Mouse (Mus musculus): ENCODE measurements around the gene Parp11. TPM values are rescaled to one million over a fixed set of nuclear protein-coding genes. Genes with fewer than 3 reads are reported as not detected.

Parp11 gene
- polyA plus RNA-seq, 1 experiment from 2014 or later: 14.7 TPM

DNA sequence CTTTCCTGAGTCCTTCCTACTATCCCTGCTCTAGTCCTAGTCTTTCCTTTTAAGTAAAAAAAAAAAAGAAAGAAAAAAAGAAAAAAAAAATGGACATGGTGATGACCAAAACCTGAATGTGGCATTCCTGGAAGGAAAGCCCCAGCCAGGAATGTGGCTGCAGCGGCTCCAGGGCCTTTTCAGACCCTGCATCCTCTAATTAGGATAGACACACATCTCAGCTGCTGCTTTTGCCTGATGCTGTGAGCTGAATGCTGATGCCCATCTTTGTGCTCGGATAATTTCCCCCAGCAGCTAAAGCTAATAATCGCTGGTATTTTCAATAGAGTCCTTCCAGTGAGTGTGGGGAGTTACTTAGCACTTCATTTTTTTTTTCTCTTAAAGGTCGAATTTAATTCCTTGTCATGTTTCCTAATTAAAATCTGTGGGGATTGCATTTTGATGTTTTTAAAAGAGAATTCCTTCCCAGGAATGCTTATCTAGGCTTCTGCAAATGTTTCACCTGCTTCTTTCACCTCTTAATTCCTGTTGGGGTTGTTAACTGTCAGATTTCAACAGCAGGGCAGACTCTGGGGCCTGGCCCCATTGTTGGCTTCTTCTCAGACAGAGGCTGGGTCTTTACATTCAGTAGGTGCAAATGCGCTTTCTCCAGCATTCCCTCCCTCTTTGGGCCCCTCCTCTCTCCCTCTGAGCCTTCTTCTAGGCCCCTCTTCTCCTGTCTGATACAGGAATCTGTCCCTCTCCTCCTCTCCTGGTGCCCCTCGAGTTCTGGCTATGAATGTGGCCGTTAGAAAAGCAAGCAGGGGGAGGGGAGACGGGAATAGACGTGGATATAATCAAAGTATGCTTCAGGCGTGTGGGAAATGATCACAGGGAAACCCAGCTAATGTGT lies 3.1 kb downstream of the Parp11 start:
- Histone ChIP-seq H3K27ac (no peak overlapping the region), H3K9ac (no peak overlapping the region), H3K36me3 (no peaks in the 10 kb centered on the region), H3K9me3 (replicated peaks) (no peaks in the 10 kb centered on the region), H3K27me3 (peaks cover 14% of the 10 kb centered on the region), H3K4me3 (no peak overlapping the region), H3K4me1 (replicated peaks) (peaks cover 3% of the 10 kb centered on the region; the same call in 1 of the 2 replicates), H3K4me2 (no peak overlapping the region)
- whole genome bisulfite sequencing: 38% methylated on average over 10 of the region's 10 CpGs
- ATAC-seq (replicated peaks; ENCODE audit: insufficient number of reproducible peaks, insufficient read depth, low FRiP score, low read depth): no peak

DNA sequence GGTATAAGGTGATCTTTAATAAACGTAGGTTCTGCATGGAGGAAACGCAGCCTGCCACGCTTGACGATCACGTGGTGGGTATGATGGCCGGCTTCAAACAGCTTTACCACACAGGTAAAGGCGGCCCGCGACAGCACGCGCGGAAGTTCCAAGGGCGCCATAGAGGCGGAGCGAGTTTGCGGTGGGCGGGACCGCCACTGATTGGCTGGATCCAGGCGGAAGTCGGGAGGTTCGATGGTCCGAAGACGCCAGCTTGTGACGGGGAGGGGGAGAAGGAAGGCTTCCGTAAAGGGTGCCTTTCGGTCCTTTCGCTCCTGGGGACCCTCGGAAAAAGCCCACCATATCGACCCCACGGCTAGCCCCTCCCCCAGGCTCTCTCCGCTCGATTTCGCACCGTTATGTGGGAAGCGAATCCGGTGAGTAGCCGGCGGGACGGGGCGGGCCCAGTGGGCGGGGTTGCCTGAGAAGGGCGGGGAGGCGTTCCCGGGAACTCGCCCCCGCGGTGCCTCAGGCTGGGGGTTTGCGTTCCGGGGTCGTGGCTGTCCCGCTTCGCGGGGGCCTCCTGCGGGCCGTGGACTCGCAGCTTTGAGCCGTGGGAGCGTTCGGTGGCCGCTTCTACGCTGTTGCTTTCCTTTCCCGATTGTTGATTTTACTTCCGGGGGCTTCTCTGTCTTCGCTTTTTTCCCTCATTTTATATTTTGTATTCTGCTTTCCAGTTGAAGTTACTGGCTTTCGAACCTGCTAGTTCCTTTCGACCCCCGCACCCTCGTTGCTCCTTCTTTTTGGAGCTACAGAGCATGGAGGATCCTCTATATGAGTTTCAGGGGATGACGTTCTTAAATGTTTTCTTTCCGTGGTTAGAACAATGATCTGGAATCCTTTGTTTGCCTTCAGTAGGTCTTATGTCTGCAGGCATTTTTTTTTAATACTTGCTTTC lies 7.0 kb downstream of the Parp11 start:
- Histone ChIP-seq H3K36me3 (no peaks in the 10 kb centered on the region), H3K4me2 (peak overlapping the region; percentile 70), H3K4me3 (peak overlapping the region; percentile 89), H3K9ac (peak overlapping the region; percentile 80), H3K4me1 (replicated peaks) (peaks cover 5% of the 10 kb centered on the region; the same call in 1 of the 2 replicates), H3K27me3 (no peaks in the 10 kb centered on the region; the same call in 1 of the 2 replicates), H3K27ac (peak overlapping the region; percentile 84), H3K9me3 (replicated peaks) (no peaks in the 10 kb centered on the region)
- WGBS: under 1% methylated on average over 70 of the region's 70 CpGs
- peak; percentile 93 for ATAC-seq (replicated peaks; ENCODE audit: insufficient number of reproducible peaks, insufficient read depth, low FRiP score, low read depth)

DNA sequence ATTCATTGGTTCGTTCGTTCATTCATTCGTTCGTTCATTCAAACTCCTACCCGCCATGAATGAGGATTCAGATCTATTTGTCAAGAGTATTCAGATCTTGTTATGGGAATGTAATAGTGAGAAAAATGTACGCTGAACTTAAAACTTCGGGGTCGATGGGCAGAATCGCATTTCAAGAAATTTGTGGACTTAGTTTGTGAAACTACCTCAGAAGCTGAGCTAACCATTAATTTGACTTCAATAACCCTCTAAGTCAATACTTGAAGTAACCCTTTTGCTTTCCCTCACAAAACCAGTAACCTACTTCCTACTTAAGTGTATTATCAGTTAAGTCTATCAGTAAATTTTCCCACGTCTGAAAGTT lies 7.7 kb downstream of the Parp11 start:
- 35% methylated on average over 10 of the region's 10 CpGs for WGBS
- H3K27ac ChIP-seq: peak overlapping the region; percentile 84; the same call in 1 of the 2 replicates

DNA sequence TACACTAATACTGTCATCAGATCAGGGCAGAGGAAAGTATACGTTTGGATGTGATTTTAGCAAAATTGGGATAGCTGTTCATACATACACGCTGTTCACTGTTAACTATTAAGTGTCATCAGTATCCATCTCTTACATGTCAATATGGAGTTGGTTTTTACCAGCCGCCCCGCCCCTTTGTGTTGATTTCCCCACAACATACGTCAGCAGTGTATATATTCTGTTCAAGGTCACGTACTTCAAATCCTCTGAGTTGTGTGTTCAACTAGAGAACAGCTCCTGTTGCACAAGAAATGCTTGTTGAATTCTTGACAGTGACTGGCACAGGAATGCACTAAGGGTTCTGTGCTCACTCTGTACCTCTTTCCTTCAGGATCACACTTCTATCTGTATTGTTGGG lies 8.2 kb downstream of the Parp11 start:
- WGBS: 83% methylated on average over 6 of the region's 6 CpGs
- no peaks in the 10 kb centered on the region for H3K9me3 ChIP-seq (replicated peaks)
- peaks cover 5% of the 10 kb centered on the region; the same call in 1 of the 2 replicates for H3K4me1 ChIP-seq (replicated peaks)
- peak overlapping the region; percentile 89; the same call in 1 of the 2 replicates for H3K4me3 ChIP-seq
- H3K4me2 ChIP-seq: peak overlapping the region; percentile 70; the same call in 1 of the 2 replicates
- H3K9ac ChIP-seq: no peak overlapping the region
- no peaks in the 10 kb centered on the region for H3K36me3 ChIP-seq
- H3K27me3 ChIP-seq: no peaks in the 10 kb centered on the region; the same call in 1 of the 2 replicates
- H3K27ac ChIP-seq: no peak overlapping the region
- no peak for ATAC-seq (replicated peaks; ENCODE audit: insufficient number of reproducible peaks, insufficient read depth, low FRiP score, low read depth)

More for the DNA sequence above, 7.7 kb downstream of the Parp11 start:
- no peaks in the 10 kb centered on the region for H3K36me3 ChIP-seq
- peak overlapping the region; percentile 70 for H3K4me2 ChIP-seq
- H3K4me1 ChIP-seq (replicated peaks): peaks cover 5% of the 10 kb centered on the region; the same call in 1 of the 2 replicates
- H3K9ac ChIP-seq: peak overlapping the region; percentile 80
- no peaks in the 10 kb centered on the region; the same call in 1 of the 2 replicates for H3K27me3 ChIP-seq
- H3K4me3 ChIP-seq: peak overlapping the region; percentile 89
- no peak for ATAC-seq (replicated peaks; ENCODE audit: insufficient number of reproducible peaks, insufficient read depth, low FRiP score, low read depth)
- no peaks in the 10 kb centered on the region for H3K9me3 ChIP-seq (replicated peaks)

DNA sequence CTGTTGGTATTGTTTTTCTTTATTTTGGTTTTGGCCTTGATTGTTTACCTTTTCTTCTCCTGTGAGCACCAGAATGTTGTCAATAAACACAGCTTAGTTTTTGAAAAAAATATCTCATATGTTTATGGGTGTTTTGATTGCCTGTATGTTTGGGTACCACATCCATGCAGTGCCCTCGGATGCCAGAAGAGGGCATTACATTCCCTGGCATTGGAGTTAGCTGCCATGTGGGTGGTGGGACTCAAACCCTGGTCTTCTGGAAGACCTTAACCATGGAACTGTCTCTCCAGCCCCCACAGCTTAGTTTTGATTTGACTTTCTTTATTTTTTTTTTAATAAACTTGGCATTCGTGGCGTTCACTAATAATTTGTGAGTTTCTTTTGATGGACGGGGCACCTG lies 8.8 kb downstream of the Parp11 start:
- no peak overlapping the region for H3K4me3 ChIP-seq
- no peak overlapping the region for H3K27ac ChIP-seq
- no peaks in the 10 kb centered on the region for H3K9me3 ChIP-seq (replicated peaks)
- no peak for ATAC-seq (replicated peaks; ENCODE audit: insufficient number of reproducible peaks, insufficient read depth, low FRiP score, low read depth)
- 94% methylated on average over 4 of the region's 4 CpGs for WGBS
- H3K36me3 ChIP-seq: no peaks in the 10 kb centered on the region
- H3K27me3 ChIP-seq: no peaks in the 10 kb centered on the region; the same call in 1 of the 2 replicates
- no peak overlapping the region for H3K4me2 ChIP-seq
- peaks cover 5% of the 10 kb centered on the region; the same call in 1 of the 2 replicates for H3K4me1 ChIP-seq (replicated peaks)
- H3K9ac ChIP-seq: no peak overlapping the region

DNA sequence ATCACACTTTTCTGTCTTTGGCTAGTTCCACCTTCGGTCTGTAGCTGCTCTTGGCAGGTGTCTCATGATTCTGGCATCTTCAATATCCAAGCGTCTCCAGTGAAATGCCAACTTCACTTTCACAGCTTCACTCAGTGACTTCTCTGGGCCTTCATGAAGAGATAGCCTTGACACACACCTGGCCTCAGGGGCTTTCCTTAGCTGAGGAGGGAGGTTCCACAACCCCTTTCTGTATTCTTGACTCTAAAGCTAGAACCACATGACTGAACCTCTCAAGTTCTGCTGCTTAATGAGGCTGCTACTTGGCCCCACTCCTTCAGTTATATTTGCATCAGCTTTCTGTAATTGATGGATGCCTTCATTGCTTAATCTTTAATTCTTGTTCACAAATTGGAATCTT lies 10.1 kb downstream of the Parp11 start:
- H3K27ac ChIP-seq: no peak overlapping the region
- no peak for ATAC-seq (replicated peaks; ENCODE audit: insufficient number of reproducible peaks, insufficient read depth, low FRiP score, low read depth)
- WGBS: 93% methylated on average over 2 of the region's 2 CpGs

DNA sequence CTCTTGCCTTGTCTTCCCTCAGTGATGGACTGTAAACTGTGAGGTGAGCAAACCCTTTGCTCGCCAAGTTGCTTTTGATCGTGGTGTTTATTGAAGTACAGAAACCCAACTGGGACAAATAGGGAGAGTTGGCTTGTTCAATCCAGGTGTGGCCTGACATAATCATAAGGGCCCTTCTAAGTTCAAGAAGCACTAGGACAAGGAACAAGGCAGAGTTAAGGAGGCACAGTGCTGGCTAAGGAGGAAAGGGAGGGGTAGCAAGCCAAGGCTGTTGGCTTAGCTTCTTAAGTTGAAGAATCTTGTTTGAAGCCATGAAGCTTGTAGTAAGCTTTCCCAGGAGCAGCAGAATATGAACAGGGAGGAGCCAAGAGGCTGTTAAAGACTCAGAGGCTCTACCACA lies 13.1 kb downstream of the Parp11 start:
- Histone ChIP-seq H3K27ac (no peak overlapping the region), H3K4me2 (no peak overlapping the region), H3K9me3 (replicated peaks) (no peaks in the 10 kb centered on the region), H3K4me1 (replicated peaks) (peaks cover 2% of the 10 kb centered on the region; the same call in 1 of the 2 replicates), H3K9ac (no peak overlapping the region), H3K36me3 (no peaks in the 10 kb centered on the region), H3K4me3 (no peak overlapping the region), H3K27me3 (no peaks in the 10 kb centered on the region)
- WGBS: 92% methylated on average over 2 of the region's 2 CpGs
- ATAC-seq (replicated peaks; ENCODE audit: insufficient number of reproducible peaks, insufficient read depth, low FRiP score, low read depth): no peak

More for the DNA sequence above, 10.1 kb downstream of the Parp11 start:
- no peaks in the 10 kb centered on the region; the same call in 1 of the 2 replicates for H3K27me3 ChIP-seq
- no peak overlapping the region for H3K4me2 ChIP-seq
- no peaks in the 10 kb centered on the region for H3K9me3 ChIP-seq (replicated peaks)
- no peaks in the 10 kb centered on the region for H3K36me3 ChIP-seq
- no peak overlapping the region for H3K9ac ChIP-seq
- no peak overlapping the region for H3K4me3 ChIP-seq
- peaks cover 5% of the 10 kb centered on the region; the same call in 1 of the 2 replicates for H3K4me1 ChIP-seq (replicated peaks)

DNA sequence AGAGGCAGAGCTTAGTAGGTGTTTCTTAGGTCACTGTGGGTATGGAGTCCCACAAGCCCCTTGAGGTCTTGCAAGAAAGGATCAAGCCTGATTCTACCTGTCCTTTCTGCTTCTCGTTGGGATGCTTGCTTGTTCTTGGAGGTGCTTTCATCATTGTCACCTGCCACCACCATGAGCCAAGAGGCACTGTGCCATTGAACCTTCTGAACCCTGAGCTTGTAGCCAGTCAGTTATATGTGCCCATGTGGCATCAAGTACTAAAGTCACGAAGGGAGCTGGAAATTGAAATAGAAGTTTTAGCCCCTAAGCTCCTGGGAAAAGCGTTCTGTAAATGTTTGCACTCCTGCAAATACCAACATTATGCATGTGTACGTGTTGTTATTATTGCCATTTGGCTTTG lies 14.9 kb downstream of the Parp11 start:
- Histone ChIP-seq H3K4me3 (no peak overlapping the region), H3K9ac (no peak overlapping the region), H3K27ac (no peak overlapping the region), H3K36me3 (no peaks in the 10 kb centered on the region), H3K4me2 (no peak overlapping the region), H3K4me1 (replicated peaks) (no peaks in the 10 kb centered on the region), H3K9me3 (replicated peaks) (no peaks in the 10 kb centered on the region), H3K27me3 (no peaks in the 10 kb centered on the region)
- no peak for ATAC-seq (replicated peaks; ENCODE audit: insufficient number of reproducible peaks, insufficient read depth, low FRiP score, low read depth)
- 84% methylated on average over 4 of the region's 4 CpGs for WGBS

DNA sequence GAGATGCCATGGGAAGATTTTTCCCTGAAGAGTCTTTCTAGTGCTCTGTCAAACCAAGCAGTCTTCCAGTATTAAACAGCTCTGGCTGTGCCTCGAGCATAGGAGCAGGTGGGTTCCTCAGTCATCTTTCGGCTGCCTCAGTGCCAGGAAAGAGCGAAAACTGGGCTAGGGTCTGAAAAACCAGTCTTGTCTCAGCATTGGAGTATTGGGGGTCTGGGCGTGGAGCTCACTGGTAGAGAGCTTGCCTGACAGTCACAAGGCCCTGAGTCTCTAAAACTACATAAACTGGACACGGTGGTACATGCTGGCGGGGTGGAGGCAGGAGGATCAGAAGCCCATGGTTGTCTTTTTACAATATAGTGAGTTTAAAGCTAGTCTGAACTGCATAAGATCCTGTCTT lies 15.6 kb downstream of the Parp11 start:
- Histone ChIP-seq H3K9ac (no peak overlapping the region), H3K27ac (no peak overlapping the region), H3K4me1 (replicated peaks) (no peaks in the 10 kb centered on the region), H3K9me3 (replicated peaks) (no peaks in the 10 kb centered on the region), H3K27me3 (no peaks in the 10 kb centered on the region), H3K4me2 (no peak overlapping the region), H3K36me3 (no peaks in the 10 kb centered on the region), H3K4me3 (no peak overlapping the region)
- 86% methylated on average over 6 of the region's 6 CpGs for WGBS
- ATAC-seq (replicated peaks; ENCODE audit: insufficient number of reproducible peaks, insufficient read depth, low FRiP score, low read depth): no peak

DNA sequence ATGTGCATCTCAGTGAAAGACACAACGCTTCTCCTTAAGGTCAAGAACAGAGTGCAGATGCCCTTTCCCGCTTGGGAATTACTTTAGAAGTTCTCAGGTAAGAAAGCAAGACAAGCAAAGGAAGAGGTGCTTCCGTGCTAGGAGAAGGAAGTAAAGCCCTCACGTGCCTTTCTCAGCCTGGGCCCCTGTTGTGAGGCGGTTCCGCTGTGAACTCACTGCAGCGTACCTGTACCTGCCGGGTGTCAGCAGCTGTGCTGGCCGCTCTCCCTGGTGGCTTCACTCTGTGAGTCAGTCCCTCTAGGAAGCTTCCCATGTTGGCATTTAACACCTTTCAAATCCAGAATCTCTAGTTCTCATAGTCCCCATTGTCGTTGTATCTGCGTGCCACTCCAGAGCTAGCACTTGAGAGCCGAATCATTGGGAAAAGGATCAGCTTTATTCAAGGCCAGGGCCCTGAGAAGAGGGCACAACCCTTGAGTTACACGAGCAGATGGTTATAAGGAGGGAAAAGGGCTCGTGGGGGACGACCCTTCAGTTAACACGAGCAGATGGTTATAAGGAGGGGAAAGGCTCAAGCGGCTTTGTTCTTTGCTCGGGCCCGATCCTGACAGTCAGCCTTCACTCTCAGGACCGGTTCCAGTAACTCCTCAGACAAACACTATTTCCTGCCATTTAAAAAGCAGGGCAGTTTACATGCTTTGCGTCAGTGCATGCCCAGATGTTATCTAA lies 16.8 kb downstream of the Parp11 start:
- no peaks in the 10 kb centered on the region for H3K27me3 ChIP-seq
- 62% methylated on average over 21 of the region's 21 CpGs for WGBS
- no peak overlapping the region for H3K9ac ChIP-seq
- no peaks in the 10 kb centered on the region for H3K9me3 ChIP-seq (replicated peaks)
- H3K36me3 ChIP-seq: no peaks in the 10 kb centered on the region
- no peaks in the 10 kb centered on the region for H3K4me1 ChIP-seq (replicated peaks)
- H3K27ac ChIP-seq: no peak overlapping the region
- ATAC-seq (replicated peaks; ENCODE audit: insufficient number of reproducible peaks, insufficient read depth, low FRiP score, low read depth): no peak
- no peak overlapping the region for H3K4me3 ChIP-seq
- no peak overlapping the region for H3K4me2 ChIP-seq
